Mouse (Mus musculus) spleen, adult 2 months (tissue): ENCODE measurements around the gene Klc1.

ENCODE experiments used
- CTCF ChIP-seq: fragments of 200-500 bp; IDR thresholded peaks from 2 replicates; pipeline ENCODE4 v1.5.1; 2011; ENCODE audit warnings: mild to moderate bottlenecking, inconsistent platforms; ENCODE audit not compliant: insufficient read depth, insufficient read length, insufficient replicate concordance; ENCODE audit errors: extremely low read depth
- POLR2A ChIP-seq: fragments of 200-500 bp; IDR thresholded peaks from 2 replicates; pipeline ENCODE4 v1.6.1; 2011; ENCODE audit warnings: low read depth, low read length, inconsistent platforms

- TF ChIP-seq POLR2A (no peak), CTCF (no peak)
Observed at GRCm38 (mm10) chr12:111832643-111833042, 74.0 kb downstream of the Klc1 start.
